In genomic region chr4:93220747-93221146, GRCm38 (mm10) we compare ENCODE assay signal across 28 mouse cellular contexts.
DNase-seq lines count a peak whose midpoint lies in the region; ATAC-seq lines count a peak whose summit lies in the region.
"Had no signal": no experiment of that assay in that cellular context is flagged by ENCODE, and none has a peak within 500 bp of the region (broad histone marks: within the 10 kb centered on the region; RNA-seq: fewer than 3 reads in every experiment).

No protein-coding gene starts in this region.

- WGBS in forebrain, embryonic 14.5 days = 47% methylated on average over 4 of the region's 4 CpGs
- 48% methylated on average over 4 of the region's 4 CpGs for WGBS in forebrain, embryonic 13.5 days
- 46% methylated on average over 4 of the region's 4 CpGs for WGBS in neural tube, embryonic 14.5 days
- WGBS in midbrain, embryonic 14.5 days = 45% methylated on average over 4 of the region's 4 CpGs

- H3K4me1 ChIP-seq in forebrain, embryonic 14.5 days (ENCODE audit: control insufficient read depth, insufficient read depth, low read length) = no peaks in the 10 kb centered on the region
- H3K4me1 ChIP-seq in forebrain, embryonic 13.5 days = no peaks in the 10 kb centered on the region
- H3K4me1 ChIP-seq in neural tube, embryonic 14.5 days (ENCODE audit: control insufficient read depth, insufficient read depth, low read length) = no peaks in the 10 kb centered on the region
- no peaks in the 10 kb centered on the region for H3K4me1 ChIP-seq in midbrain, embryonic 14.5 days (ENCODE audit: control insufficient read depth, insufficient read depth, low read length)
- H3K4me1 ChIP-seq: hindbrain, embryonic 12.5 days; intestine, embryonic 15.5 days; limb, embryonic 13.5 days; megakaryocyte, embryonic 14.5 days; neural tube, embryonic 12.5 days had no signal

- H3K4me2 ChIP-seq in forebrain, embryonic 14.5 days (ENCODE audit: low read length) = no peak overlapping the region
- H3K4me2 ChIP-seq in forebrain, embryonic 13.5 days = no peak overlapping the region
- no peak overlapping the region for H3K4me2 ChIP-seq in neural tube, embryonic 14.5 days (ENCODE audit: low read depth, low read length)
- no peak overlapping the region for H3K4me2 ChIP-seq in midbrain, embryonic 14.5 days (ENCODE audit: low read length)
- H3K4me2 ChIP-seq: heart, embryonic 11.5 days; hindbrain, embryonic 12.5 days; intestine, embryonic 15.5 days; limb, embryonic 13.5 days; liver, embryonic 11.5 days; neural tube, embryonic 12.5 days had no signal

- H3K27ac ChIP-seq in forebrain, embryonic 14.5 days (ENCODE audit: low read depth, low read length) = no peak overlapping the region
- H3K27ac ChIP-seq in forebrain, embryonic 13.5 days = no peak overlapping the region
- H3K27ac ChIP-seq in neural tube, embryonic 14.5 days (ENCODE audit: low read depth, low read length) = no peak overlapping the region
- H3K27ac ChIP-seq in midbrain, embryonic 14.5 days (replicated peaks; ENCODE audit: low read depth, low read length) = 0 out of 2 replicates have a peak overlapping the region, but pooled peaks have one; percentile 41
- H3K27ac ChIP-seq: hindbrain, embryonic 12.5 days; hindbrain, postnatal 0 days; intestine, embryonic 15.5 days; layer of hippocampus, adult 2 months; left cerebral cortex, adult 2 months; limb, embryonic 13.5 days; neural tube, embryonic 12.5 days had no signal

- no peaks in the 10 kb centered on the region for H3K27me3 ChIP-seq in forebrain, embryonic 14.5 days (replicated peaks; ENCODE audit: control insufficient read depth, insufficient read depth, low read length)
- no peaks in the 10 kb centered on the region for H3K27me3 ChIP-seq in forebrain, embryonic 13.5 days
- H3K27me3 ChIP-seq in neural tube, embryonic 14.5 days (ENCODE audit: control insufficient read depth, insufficient read depth, low read length) = no peaks in the 10 kb centered on the region
- no peaks in the 10 kb centered on the region for H3K27me3 ChIP-seq in midbrain, embryonic 14.5 days (ENCODE audit: control insufficient read depth, insufficient read depth, low read length)
- H3K27me3 ChIP-seq: hindbrain, embryonic 12.5 days; intestine, embryonic 15.5 days; limb, embryonic 13.5 days; megakaryocyte, embryonic 14.5 days; neural tube, embryonic 12.5 days; Patski had no signal

- H3K9me3 ChIP-seq in forebrain, embryonic 14.5 days (replicated peaks; ENCODE audit: control insufficient read depth, low read length) = no peaks in the 10 kb centered on the region
- H3K9me3 ChIP-seq in forebrain, embryonic 13.5 days (replicated peaks) = no peaks in the 10 kb centered on the region
- no peaks in the 10 kb centered on the region for H3K9me3 ChIP-seq in neural tube, embryonic 14.5 days (ENCODE audit: control insufficient read depth, low read length)
- no peaks in the 10 kb centered on the region for H3K9me3 ChIP-seq in midbrain, embryonic 14.5 days (ENCODE audit: control insufficient read depth, low read length)
- H3K9me3 ChIP-seq: hindbrain, embryonic 12.5 days; intestine, embryonic 15.5 days; megakaryocyte, embryonic 14.5 days; neural tube, embryonic 12.5 days had no signal

- H3K9ac ChIP-seq in forebrain, embryonic 14.5 days (ENCODE audit: low read length) = no peak overlapping the region
- no peak overlapping the region for H3K9ac ChIP-seq in forebrain, embryonic 13.5 days
- H3K9ac ChIP-seq in neural tube, embryonic 14.5 days (replicated peaks; ENCODE audit: low read depth, low read length) = no peak overlapping the region
- H3K9ac ChIP-seq in midbrain, embryonic 14.5 days (replicated peaks; ENCODE audit: low read length) = no peak overlapping the region
- H3K9ac ChIP-seq: forebrain, postnatal 0 days; hindbrain, embryonic 12.5 days; intestine, embryonic 15.5 days; limb, embryonic 13.5 days; neural tube, embryonic 12.5 days had no signal

- H3K36me3 ChIP-seq in forebrain, embryonic 14.5 days (ENCODE audit: control insufficient read depth, insufficient read depth, low read length) = no peaks in the 10 kb centered on the region
- no peaks in the 10 kb centered on the region for H3K36me3 ChIP-seq in forebrain, embryonic 13.5 days (ENCODE audit: poor library complexity, severe bottlenecking)
- H3K36me3 ChIP-seq in neural tube, embryonic 14.5 days (ENCODE audit: control insufficient read depth, insufficient read depth, low read length) = no peaks in the 10 kb centered on the region
- no peaks in the 10 kb centered on the region for H3K36me3 ChIP-seq in midbrain, embryonic 14.5 days (ENCODE audit: control insufficient read depth, insufficient read depth, low read length)
- H3K36me3 ChIP-seq: hindbrain, embryonic 12.5 days; intestine, embryonic 15.5 days; limb, embryonic 13.5 days; neural tube, embryonic 12.5 days had no signal

- peak; percentile 69 for ATAC-seq in forebrain, embryonic 14.5 days
- no peak for ATAC-seq in forebrain, embryonic 13.5 days
- peak; percentile 9; the same call in 1 of the 2 replicates for ATAC-seq in neural tube, embryonic 14.5 days (ENCODE audit: low read depth)
- no peak for ATAC-seq in midbrain, embryonic 14.5 days (ENCODE audit: low FRiP score, low TSS enrichment)
- ATAC-seq: forebrain, postnatal 0 days; hindbrain, postnatal 0 days; intestine, embryonic 15.5 days; Patski had no signal

- H3K4me3 ChIP-seq in forebrain, embryonic 14.5 days (ENCODE audit: low read depth, low read length) = no peak overlapping the region
- H3K4me3 ChIP-seq in forebrain, embryonic 13.5 days = no peak overlapping the region
- no peak overlapping the region for H3K4me3 ChIP-seq in neural tube, embryonic 14.5 days (ENCODE audit: low read depth, low read length)
- no peak overlapping the region for H3K4me3 ChIP-seq in midbrain, embryonic 14.5 days (replicated peaks; ENCODE audit: low read depth, low read length)
- H3K4me3 ChIP-seq: hindbrain, embryonic 12.5 days; intestine, embryonic 15.5 days; layer of hippocampus, adult 2 months; left cerebral cortex, adult 2 months; limb, embryonic 13.5 days; megakaryocyte, embryonic 14.5 days; neural tube, embryonic 12.5 days had no signal

- peak; percentile 32 for DNase-seq in forebrain, embryonic 14.5 days (ENCODE audit: low spot score)
- DNase-seq in neural tube, embryonic 10.5 days (ENCODE audit: extremely low spot score, low spot score) = no peak
- peak; percentile 46 for DNase-seq in midbrain, embryonic 14.5 days
- no peak for DNase-seq in heart, adult 18-20 months
- no peak for DNase-seq in spleen, postnatal 36 days (ENCODE audit: low spot score in 2 of 2)
- DNase-seq: adrenal gland, postnatal 10 days; cerebellum, adult 18-20 months; cerebellum, postnatal 14 days; forebrain, postnatal 0 days; gastrocnemius, postnatal 14 days; heart, postnatal 36 days; kidney, adult 2 months; kidney, postnatal 36 days; lung, postnatal 4 days; thymus, postnatal 4 days had no signal

Comparison
In these comparisons a context has a peak if more than half of its experiments do, and no peak if none do; other contexts are left out.
1. ATAC-seq: peak in forebrain, embryonic 14.5 days (single experiment) and neural tube, embryonic 14.5 days (single experiment); none in forebrain, embryonic 13.5 days (single experiment) and midbrain, embryonic 14.5 days (single experiment).
2. DNase-seq: peak in forebrain, embryonic 14.5 days (single experiment) and midbrain, embryonic 14.5 days (single experiment); none in neural tube, embryonic 10.5 days (single experiment), heart, adult 18-20 months (0 of 2) and spleen, postnatal 36 days (0 of 2).